Mouse (Mus musculus) embryonic facial prominence, embryonic 15.5 days (tissue): ENCODE results near the gene Wnk2. TPM values are rescaled to one million over a fixed set of nuclear protein-coding genes. Genes with fewer than 3 reads are reported as not detected.

ENCODE experiments used
- ATAC-seq: fragments of 200-750 bp; cut with Nextera tagmentation; 2 replicates; pipeline ENCODE4 v1.8.0; 2017; ENCODE audit warnings: low read depth, moderate TSS enrichment; ENCODE audit not compliant: insufficient number of reproducible peaks, low FRiP score, low TSS enrichment
- H3K27ac ChIP-seq: fragments of 300-500 bp; sonication (generic); replicated peaks from 2 replicates; pipeline ENCODE4 v1.5.1; 2015; ENCODE audit warnings: mild to moderate bottlenecking, inconsistent platforms
- H3K27me3 ChIP-seq: fragments of 300-500 bp; sonication (generic); 2 replicates; pipeline ENCODE4 v1.6.1; 2015; ENCODE audit warnings: inconsistent platforms
- H3K36me3 ChIP-seq: fragments of 300-500 bp; sonication (generic); 2 replicates; pipeline ENCODE4 v1.6.1; 2015; ENCODE audit warnings: mild to moderate bottlenecking, inconsistent platforms
- H3K4me1 ChIP-seq: fragments of 300-500 bp; sonication (generic); 2 replicates; pipeline ENCODE4 v1.6.1; 2015; ENCODE audit warnings: inconsistent platforms
- H3K4me2 ChIP-seq: fragments of 300-500 bp; sonication (generic); replicated peaks from 2 replicates; pipeline ENCODE4 v1.6.1; 2015; ENCODE audit warnings: mild to moderate bottlenecking, inconsistent platforms
- H3K4me3 ChIP-seq: fragments of 300-500 bp; sonication (generic); replicated peaks from 2 replicates; pipeline ENCODE4 v1.5.1; 2015; ENCODE audit warnings: mild to moderate bottlenecking, inconsistent platforms
- H3K9ac ChIP-seq: fragments of 300-500 bp; sonication (generic); 2 replicates; pipeline ENCODE4 v1.6.1; 2015; ENCODE audit warnings: inconsistent platforms
- H3K9me3 ChIP-seq: fragments of 300-500 bp; sonication (generic); replicated peaks from 2 replicates; pipeline ENCODE4 v1.6.1; 2016; ENCODE audit warnings: inconsistent platforms
- WGBS: fragments of 180-500 bp; shearing (Covaris S2); methylation state at CpG from one replicate; pipeline ENCODE4 v1.1.7; 2015; 5-methylcytosine and 5-hydroxymethylcytosine counted together
- polyA plus RNA-seq: library from polyadenylated mRNA; unstranded; fragments of >200 nt; fragmentation: Nextera tagmentation; extraction: Ambion mirVana; gene quantifications from 2 replicates; pipeline ENCODE4 v1.2.1, GENCODE M21; 2015

The Wnk2 gene
- polyA plus RNA-seq, 1 experiment from 2014 or later = 2.6 TPM

DNA sequence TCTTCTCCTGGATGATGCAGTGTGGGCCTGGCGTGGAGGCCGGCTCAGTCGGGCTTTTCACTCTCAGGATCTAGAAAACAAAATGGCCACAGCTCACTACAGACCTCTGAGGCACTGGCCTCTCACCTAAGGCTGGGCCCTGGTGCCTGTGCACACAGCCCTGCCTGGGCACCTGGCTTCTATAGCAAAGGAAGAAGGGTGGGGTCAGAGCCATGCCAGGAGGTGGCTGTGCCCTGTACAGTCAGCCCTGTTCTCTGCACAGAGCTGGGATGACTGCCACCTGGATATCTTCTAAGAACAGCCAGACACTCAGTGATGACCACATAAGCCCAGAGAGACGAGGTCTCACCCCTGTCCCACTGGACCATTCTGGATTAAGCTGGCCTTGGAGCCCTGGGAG, 111.4 kb downstream of the Wnk2 start:
- Histone ChIP-seq H3K4me3 (no peak overlapping the region), H3K4me2 (no peak overlapping the region), H3K27me3 (no peaks in the 10 kb centered on the region), H3K4me1 (peaks cover 19% of the 10 kb centered on the region), H3K27ac (no peak overlapping the region), H3K9ac (no peak overlapping the region), H3K9me3 (no peaks in the 10 kb centered on the region), H3K36me3 (no peaks in the 10 kb centered on the region)
- WGBS = 88% methylated on average over 4 of the region's 4 CpGs
- ATAC-seq = no peak

DNA sequence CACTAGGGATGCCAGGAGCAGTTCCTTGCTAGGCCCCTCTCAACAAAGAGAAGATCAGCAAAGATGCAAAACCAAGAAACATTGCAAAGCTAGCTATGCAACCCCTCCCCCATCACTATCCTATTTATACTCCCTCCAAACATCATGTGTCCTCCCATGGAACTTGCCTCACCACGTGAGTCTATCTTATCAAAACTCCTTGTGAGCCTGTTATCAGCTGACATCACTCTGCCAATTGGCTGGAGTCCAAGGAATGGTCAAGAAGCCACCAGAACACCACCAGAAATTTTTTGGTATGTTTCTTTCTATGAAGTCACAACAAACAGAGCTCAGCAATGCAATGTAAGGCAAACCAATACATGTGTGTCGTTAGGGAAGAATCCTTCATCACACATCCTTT, 116.8 kb downstream of the Wnk2 start:
- Histone ChIP-seq H3K27ac (no peak overlapping the region), H3K4me1 (no peaks in the 10 kb centered on the region), H3K4me2 (no peak overlapping the region), H3K36me3 (no peaks in the 10 kb centered on the region), H3K4me3 (no peak overlapping the region), H3K9ac (no peak overlapping the region), H3K9me3 (no peaks in the 10 kb centered on the region), H3K27me3 (no peaks in the 10 kb centered on the region)
- 80% methylated on average over 2 of the region's 2 CpGs for WGBS
- no peak for ATAC-seq

GRCm38 (mm10) chr13:49028757-49029539, 118.9 kb downstream of the Wnk2 start:
- Histone ChIP-seq H3K4me2 (no peak overlapping the region), H3K27me3 (no peaks in the 10 kb centered on the region), H3K27ac (peak overlapping the region; percentile 41; the same call in 1 of the 2 replicates), H3K9me3 (no peaks in the 10 kb centered on the region), H3K4me1 (0 out of 2 replicates have a peak, but pooled peaks cover 3% of the 10 kb centered on the region), H3K4me3 (no peak overlapping the region), H3K9ac (no peak overlapping the region), H3K36me3 (no peaks in the 10 kb centered on the region)
- 38% methylated on average over 8 of the region's 8 CpGs for WGBS
- peak; percentile 55; the same call in 1 of the 2 replicates for ATAC-seq

DNA sequence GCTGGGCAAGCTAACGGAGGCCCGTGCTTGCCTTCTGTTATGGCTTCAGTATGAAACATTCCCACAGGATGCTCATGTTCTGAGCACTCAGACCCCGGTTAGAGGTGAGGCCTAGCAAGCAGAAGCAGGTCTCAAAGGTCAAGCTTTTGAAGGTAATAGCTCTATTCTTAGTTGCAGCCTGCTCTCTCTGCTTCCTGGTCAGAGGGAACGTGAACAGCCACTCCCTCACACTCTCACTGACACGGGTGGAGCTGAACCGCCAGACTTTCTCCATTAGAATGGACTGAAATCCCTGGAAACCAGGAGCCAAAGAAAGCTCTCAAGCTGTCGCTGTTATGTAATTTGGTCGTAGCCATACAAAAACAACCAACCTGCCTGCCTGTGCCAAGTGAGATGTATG, 120.8 kb downstream of the Wnk2 start:
- ATAC-seq = no peak
- no peak overlapping the region for H3K4me2 ChIP-seq
- H3K9me3 ChIP-seq = no peaks in the 10 kb centered on the region
- no peaks in the 10 kb centered on the region for H3K36me3 ChIP-seq
- no peak overlapping the region for H3K27ac ChIP-seq
- no peaks in the 10 kb centered on the region for H3K27me3 ChIP-seq
- H3K9ac ChIP-seq = no peak overlapping the region
- no peak overlapping the region for H3K4me3 ChIP-seq
- 76% methylated on average over 8 of the region's 8 CpGs for WGBS
- 0 out of 2 replicates have a peak, but pooled peaks cover 3% of the 10 kb centered on the region for H3K4me1 ChIP-seq

DNA sequence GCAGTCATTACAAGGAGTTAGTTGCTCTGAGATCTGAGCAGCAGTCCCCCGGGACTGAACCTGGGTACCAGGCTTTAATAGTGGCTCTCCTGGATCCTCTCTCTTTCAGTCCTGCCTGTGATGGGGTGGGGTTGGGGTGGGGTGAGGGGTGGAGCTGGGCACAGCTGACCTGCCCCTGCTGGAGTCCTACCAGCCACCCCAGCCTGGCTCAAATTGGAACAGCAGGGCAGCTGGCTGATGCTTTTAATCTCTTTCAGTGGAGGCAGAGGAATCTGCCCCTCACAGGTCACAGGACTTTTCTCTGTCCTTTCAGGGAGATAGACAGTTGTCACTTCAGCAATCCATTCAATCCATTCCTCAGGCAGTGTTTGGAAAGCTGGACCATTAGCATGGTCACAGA, 122.3 kb downstream of the Wnk2 start:
- no peak overlapping the region for H3K27ac ChIP-seq
- no peak for ATAC-seq
- H3K4me1 ChIP-seq = 0 out of 2 replicates have a peak, but pooled peaks cover 3% of the 10 kb centered on the region
- H3K27me3 ChIP-seq = no peaks in the 10 kb centered on the region
- no peaks in the 10 kb centered on the region for H3K9me3 ChIP-seq
- WGBS = 0% methylated on average over 1 of the region's 1 CpGs
- H3K4me3 ChIP-seq = no peak overlapping the region
- no peaks in the 10 kb centered on the region for H3K36me3 ChIP-seq
- H3K9ac ChIP-seq = no peak overlapping the region
- no peak overlapping the region for H3K4me2 ChIP-seq

GRCm38 (mm10) chr13:49024763-49025162, 123.1 kb downstream of the Wnk2 start:
- no peak overlapping the region for H3K9ac ChIP-seq
- no peak overlapping the region for H3K4me3 ChIP-seq
- H3K4me2 ChIP-seq = 0 out of 2 replicates have a peak overlapping the region, but pooled peaks have one; percentile 12
- 0 out of 2 replicates have a peak, but pooled peaks have one; percentile 50 for ATAC-seq
- H3K27ac ChIP-seq = no peak overlapping the region
- no peaks in the 10 kb centered on the region for H3K36me3 ChIP-seq
- WGBS = 9% methylated on average over 12 of the region's 12 CpGs
- no peaks in the 10 kb centered on the region for H3K27me3 ChIP-seq
- H3K4me1 ChIP-seq = 0 out of 2 replicates have a peak, but pooled peaks cover 3% of the 10 kb centered on the region
- no peaks in the 10 kb centered on the region for H3K9me3 ChIP-seq

GRCm38 (mm10) chr13:49021693-49022092, 126.1 kb downstream of the Wnk2 start:
- H3K4me3 ChIP-seq = no peak overlapping the region
- H3K36me3 ChIP-seq = no peaks in the 10 kb centered on the region
- WGBS = 64% methylated on average over 3 of the region's 3 CpGs
- no peak overlapping the region for H3K4me2 ChIP-seq
- H3K9me3 ChIP-seq = no peaks in the 10 kb centered on the region
- H3K4me1 ChIP-seq = 0 out of 2 replicates have a peak, but pooled peaks cover 3% of the 10 kb centered on the region
- no peak overlapping the region for H3K27ac ChIP-seq
- no peaks in the 10 kb centered on the region for H3K27me3 ChIP-seq
- H3K9ac ChIP-seq = no peak overlapping the region
- ATAC-seq = no peak

DNA sequence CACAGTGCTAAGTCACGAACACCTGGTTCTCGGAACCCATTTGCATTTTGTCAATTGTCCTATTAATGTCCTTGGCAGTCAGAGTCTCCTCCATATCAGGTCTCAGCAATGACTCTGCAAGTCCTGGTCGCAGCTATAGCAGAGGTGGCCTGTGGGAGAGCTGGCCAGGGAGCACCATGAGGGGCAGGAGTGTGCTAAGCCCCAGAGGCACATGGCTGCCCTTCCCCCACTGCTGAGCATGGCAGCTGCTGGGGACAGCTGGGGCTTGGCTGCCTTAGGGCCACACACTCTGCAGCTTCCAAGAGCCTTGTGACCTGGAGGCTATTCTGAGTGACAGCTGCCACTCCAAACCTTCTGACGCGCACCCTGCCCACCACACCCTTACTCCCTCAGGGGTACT, 127.7 kb downstream of the Wnk2 start:
- H3K4me3 ChIP-seq = no peak overlapping the region
- WGBS = 57% methylated on average over 5 of the region's 5 CpGs
- no peak overlapping the region for H3K4me2 ChIP-seq
- ATAC-seq = 0 out of 2 replicates have a peak, but pooled peaks have one; percentile 24
- H3K27me3 ChIP-seq = no peaks in the 10 kb centered on the region
- H3K9ac ChIP-seq = no peak overlapping the region
- no peaks in the 10 kb centered on the region for H3K36me3 ChIP-seq
- H3K9me3 ChIP-seq = no peaks in the 10 kb centered on the region
- H3K27ac ChIP-seq = no peak overlapping the region
- peaks cover 14% of the 10 kb centered on the region for H3K4me1 ChIP-seq

DNA sequence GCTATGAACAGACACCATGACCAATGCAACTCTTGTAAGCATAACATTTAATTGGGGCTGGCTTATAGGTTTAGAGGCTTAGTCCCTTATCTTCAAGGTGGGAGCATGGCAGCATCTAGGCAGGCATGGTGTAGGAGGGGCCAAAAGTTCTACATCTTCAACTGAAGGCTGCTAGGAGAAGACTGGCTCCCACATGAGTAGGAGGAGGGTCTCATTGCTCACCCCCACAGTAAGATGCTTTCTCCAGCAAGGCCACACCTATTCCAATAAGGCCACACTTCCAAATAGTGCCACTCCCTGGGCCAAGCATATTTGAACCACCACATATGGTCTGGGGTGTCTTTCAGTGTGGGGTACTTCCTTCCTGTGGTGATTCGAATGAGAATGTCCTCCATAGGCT, 130.4 kb downstream of the Wnk2 start:
- no peaks in the 10 kb centered on the region for H3K9me3 ChIP-seq
- H3K4me3 ChIP-seq = no peak overlapping the region
- WGBS = 94% methylated on average over 1 of the region's 1 CpGs
- H3K9ac ChIP-seq = no peak overlapping the region
- no peak overlapping the region for H3K27ac ChIP-seq
- peaks cover 25% of the 10 kb centered on the region for H3K4me1 ChIP-seq
- no peak overlapping the region for H3K4me2 ChIP-seq
- no peak for ATAC-seq
- H3K36me3 ChIP-seq = no peaks in the 10 kb centered on the region
- H3K27me3 ChIP-seq = no peaks in the 10 kb centered on the region

GRCm38 (mm10) chr13:49016311-49016761, 131.5 kb downstream of the Wnk2 start:
- peak; percentile 90 for ATAC-seq

DNA sequence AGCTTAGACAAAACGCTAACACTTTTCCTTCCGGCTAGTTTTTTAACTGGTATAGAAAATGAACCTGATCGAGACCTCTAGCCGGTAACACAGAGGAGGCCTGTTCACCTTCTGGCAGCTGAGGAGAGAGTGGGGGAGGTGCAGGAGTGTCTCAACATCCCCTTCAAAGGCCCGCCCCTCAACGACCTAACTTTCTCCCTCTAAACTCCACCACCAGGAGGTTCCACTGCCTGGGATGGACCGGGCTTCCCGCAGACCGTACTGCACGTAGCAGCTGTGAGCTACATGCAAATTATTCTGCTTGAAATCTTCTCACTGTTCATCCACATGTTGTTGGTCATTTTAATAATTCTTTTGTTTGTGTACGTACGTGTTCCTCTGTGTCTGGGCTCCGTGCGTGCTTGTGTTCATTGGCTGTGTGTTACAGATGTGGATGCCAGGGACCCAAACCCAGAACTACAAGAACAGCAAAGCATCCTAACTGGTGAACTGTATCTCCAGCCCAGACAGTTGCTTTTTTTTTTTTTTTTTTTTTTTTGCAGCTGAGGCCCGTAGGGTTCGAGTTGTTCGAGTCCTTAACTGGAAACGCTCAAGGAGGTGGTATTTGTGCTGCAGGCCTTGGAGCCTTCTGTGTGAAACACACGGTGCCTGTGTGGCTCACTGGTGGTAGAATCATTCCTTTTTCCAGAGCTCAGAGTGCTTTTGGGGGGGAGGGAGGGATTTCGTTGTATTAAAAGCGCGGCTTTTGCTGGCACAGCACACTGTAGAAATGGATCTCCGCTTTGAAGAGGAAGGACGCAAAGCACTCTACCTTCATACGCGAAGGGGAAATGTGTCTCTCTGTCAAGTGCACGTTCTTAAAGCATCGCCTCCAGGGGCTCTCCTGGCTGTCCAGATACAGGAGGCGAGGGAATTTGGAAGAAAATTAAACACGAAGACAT, 132.2 kb downstream of the Wnk2 start:
- Histone ChIP-seq H3K27ac (peak overlapping the region; percentile 96), H3K4me1 (peaks cover 25% of the 10 kb centered on the region), H3K9me3 (no peaks in the 10 kb centered on the region), H3K4me2 (peak overlapping the region; percentile 53), H3K9ac (no peak overlapping the region), H3K36me3 (no peaks in the 10 kb centered on the region), H3K27me3 (no peaks in the 10 kb centered on the region), H3K4me3 (peak overlapping the region; percentile 25)
- ATAC-seq = peak; percentile 52
- WGBS = 3% methylated on average over 30 of the region's 30 CpGs

More at GRCm38 (mm10) chr13:49016311-49016761, 131.5 kb downstream of the Wnk2 start:
- peak overlapping the region; percentile 53 for H3K4me2 ChIP-seq
- 2% methylated on average over 16 of the region's 16 CpGs for WGBS
- H3K27ac ChIP-seq = peak overlapping the region; percentile 96
- H3K27me3 ChIP-seq = no peaks in the 10 kb centered on the region
- H3K4me1 ChIP-seq = peaks cover 25% of the 10 kb centered on the region
- H3K9me3 ChIP-seq = no peaks in the 10 kb centered on the region
- no peak overlapping the region for H3K9ac ChIP-seq
- peak overlapping the region; percentile 25 for H3K4me3 ChIP-seq
- H3K36me3 ChIP-seq = no peaks in the 10 kb centered on the region
